Mouse (Mus musculus) neural tube, embryonic 14.5 days (tissue): ENCODE measurements at regions not wholly inside any gene's neighbourhood (a gene's known extent, or its start where the extent isn't known, plus 50 kb on each side); places are given as distances from the start of the nearest gene placed in this dataset.

Experiments used
- ATAC-seq: fragments of 200-750 bp; cut with Nextera tagmentation; 2 replicates; pipeline ENCODE4 v1.8.0; 2017; ENCODE audit warnings: low read depth, mild to moderate bottlenecking, moderate TSS enrichment, moderate library complexity
- H3K27ac ChIP-seq: fragments of 300-500 bp; sonication (generic); 2 replicates; pipeline ENCODE4 v1.5.1; 2014; ENCODE audit warnings: low read depth, mild to moderate bottlenecking, control low read depth, low read length, moderate library complexity, mixed read lengths
- H3K27me3 ChIP-seq: fragments of 300-500 bp; sonication (generic); 2 replicates; pipeline ENCODE4 v1.6.1; 2014; ENCODE audit warnings: low read length; ENCODE audit not compliant: control insufficient read depth, insufficient read depth
- H3K36me3 ChIP-seq: fragments of 300-500 bp; sonication (generic); 2 replicates; pipeline ENCODE4 v1.6.1; 2014; ENCODE audit warnings: low read length, mixed read lengths; ENCODE audit not compliant: control insufficient read depth, insufficient read depth
- H3K4me1 ChIP-seq: fragments of 300-500 bp; sonication (generic); 2 replicates; pipeline ENCODE4 v1.6.1; 2014; ENCODE audit warnings: low read length; ENCODE audit not compliant: control insufficient read depth, insufficient read depth
- H3K4me2 ChIP-seq: fragments of 300-500 bp; sonication (generic); 2 replicates; pipeline ENCODE4 v1.6.1; 2014; ENCODE audit warnings: mild to moderate bottlenecking, low read depth, low read length, control low read depth
- H3K4me3 ChIP-seq: fragments of 300-500 bp; sonication (generic); 2 replicates; pipeline ENCODE4 v1.5.1; 2014; ENCODE audit warnings: low read depth, low read length, control low read depth, mixed read lengths
- H3K9ac ChIP-seq: fragments of 300-500 bp; sonication (generic); replicated peaks from 2 replicates; pipeline ENCODE4 v1.6.1; 2014; ENCODE audit warnings: low read depth, mild to moderate bottlenecking, control low read depth, low read length, mixed read lengths
- H3K9me3 ChIP-seq: fragments of 300-500 bp; sonication (generic); 2 replicates; pipeline ENCODE4 v1.6.1; 2016; ENCODE audit warnings: low read length; ENCODE audit not compliant: control insufficient read depth
- WGBS: fragments of 180-500 bp; shearing (Covaris S2); extraction: QIAGEN DNeasy Blood & Tissue Kit; methylation state at CpG from one replicate; pipeline ENCODE4 v1.1.7; 2014; 5-methylcytosine and 5-hydroxymethylcytosine counted together

- no peak overlapping the region for H3K27ac ChIP-seq
Observed at GRCm38 (mm10) chr14:120127481-120127880, 85.2 kb upstream of the Oxgr1 start.

GRCm38 (mm10) chr14:120134346-120135008 lies 92.2 kb upstream of the Oxgr1 start:
- H3K4me1 ChIP-seq = 0 out of 2 replicates have a peak, but pooled peaks cover 2% of the 10 kb centered on the region
- H3K9me3 ChIP-seq = no peaks in the 10 kb centered on the region
- H3K4me2 ChIP-seq = no peak overlapping the region
- H3K4me3 ChIP-seq = no peak overlapping the region
- no peak overlapping the region for H3K9ac ChIP-seq
- no peak overlapping the region for H3K27ac ChIP-seq
- no peaks in the 10 kb centered on the region for H3K27me3 ChIP-seq
- no peaks in the 10 kb centered on the region for H3K36me3 ChIP-seq
- ATAC-seq = no peak
- 85% methylated on average over 6 of the region's 6 CpGs for WGBS

More at GRCm38 (mm10) chr14:120127481-120127880, 85.2 kb upstream of the Oxgr1 start:
- no peak overlapping the region for H3K4me3 ChIP-seq
- 84% methylated on average over 5 of the region's 5 CpGs for WGBS
- ATAC-seq = no peak
- H3K9me3 ChIP-seq = no peaks in the 10 kb centered on the region; the same call in 1 of the 2 replicates
- H3K9ac ChIP-seq = no peak overlapping the region
- no peak overlapping the region for H3K4me2 ChIP-seq
- no peaks in the 10 kb centered on the region for H3K4me1 ChIP-seq
- no peaks in the 10 kb centered on the region for H3K36me3 ChIP-seq
- no peaks in the 10 kb centered on the region for H3K27me3 ChIP-seq

GRCm38 (mm10) chr14:120135198-120135597 lies 93.0 kb upstream of the Oxgr1 start:
- Histone ChIP-seq H3K36me3 (no peaks in the 10 kb centered on the region), H3K4me2 (no peak overlapping the region), H3K4me3 (no peak overlapping the region), H3K9ac (no peak overlapping the region), H3K27ac (no peak overlapping the region), H3K27me3 (no peaks in the 10 kb centered on the region), H3K9me3 (no peaks in the 10 kb centered on the region), H3K4me1 (0 out of 2 replicates have a peak, but pooled peaks cover 2% of the 10 kb centered on the region)
- ATAC-seq = no peak
- 58% methylated on average over 5 of the region's 5 CpGs for WGBS

GRCm38 (mm10) chr14:120136736-120137135 lies 94.5 kb upstream of the Oxgr1 start:
- H3K27ac ChIP-seq = no peak overlapping the region
- WGBS = 89% methylated on average over 8 of the region's 8 CpGs

DNA sequence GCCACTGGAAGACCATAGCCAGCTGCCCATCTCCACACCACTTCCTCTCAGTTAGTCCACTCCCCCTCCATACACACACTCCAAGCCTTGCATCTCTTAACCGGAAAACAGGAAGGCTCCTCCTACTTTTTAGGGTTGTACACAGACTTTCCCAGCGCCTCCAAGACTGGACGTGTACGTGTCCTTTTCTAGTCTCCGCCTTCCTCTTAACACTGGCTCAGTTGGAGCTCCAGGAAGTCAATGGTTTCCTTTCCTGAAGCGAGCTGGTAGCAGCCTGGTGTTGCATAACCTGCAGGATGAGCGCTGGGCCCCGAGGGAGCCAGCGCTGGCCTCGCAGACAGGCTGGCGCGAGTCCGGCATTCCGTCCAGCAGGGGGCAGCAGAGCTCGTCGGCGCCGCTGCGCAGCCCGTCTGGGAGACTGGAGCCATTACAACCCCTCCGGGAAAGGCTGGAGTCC lies 95.5 kb upstream of the Oxgr1 start:
- no peaks in the 10 kb centered on the region for H3K9me3 ChIP-seq
- H3K27ac ChIP-seq = no peak overlapping the region
- H3K4me1 ChIP-seq = 0 out of 2 replicates have a peak, but pooled peaks cover 2% of the 10 kb centered on the region
- peak overlapping the region; percentile 17; the same call in 1 of the 2 replicates for H3K4me3 ChIP-seq
- peak overlapping the region; percentile 45 for H3K4me2 ChIP-seq
- 2% methylated on average over 21 of the region's 21 CpGs for WGBS
- peak; percentile 96 for ATAC-seq
- no peaks in the 10 kb centered on the region for H3K27me3 ChIP-seq
- H3K36me3 ChIP-seq = no peaks in the 10 kb centered on the region
- no peak overlapping the region for H3K9ac ChIP-seq

More at GRCm38 (mm10) chr14:120136736-120137135, 94.5 kb upstream of the Oxgr1 start:
- no peak overlapping the region for H3K4me2 ChIP-seq
- H3K4me1 ChIP-seq = 0 out of 2 replicates have a peak, but pooled peaks cover 2% of the 10 kb centered on the region
- H3K4me3 ChIP-seq = no peak overlapping the region
- H3K27me3 ChIP-seq = no peaks in the 10 kb centered on the region
- ATAC-seq = no peak
- H3K9me3 ChIP-seq = no peaks in the 10 kb centered on the region
- H3K36me3 ChIP-seq = no peaks in the 10 kb centered on the region
- H3K9ac ChIP-seq = no peak overlapping the region

DNA sequence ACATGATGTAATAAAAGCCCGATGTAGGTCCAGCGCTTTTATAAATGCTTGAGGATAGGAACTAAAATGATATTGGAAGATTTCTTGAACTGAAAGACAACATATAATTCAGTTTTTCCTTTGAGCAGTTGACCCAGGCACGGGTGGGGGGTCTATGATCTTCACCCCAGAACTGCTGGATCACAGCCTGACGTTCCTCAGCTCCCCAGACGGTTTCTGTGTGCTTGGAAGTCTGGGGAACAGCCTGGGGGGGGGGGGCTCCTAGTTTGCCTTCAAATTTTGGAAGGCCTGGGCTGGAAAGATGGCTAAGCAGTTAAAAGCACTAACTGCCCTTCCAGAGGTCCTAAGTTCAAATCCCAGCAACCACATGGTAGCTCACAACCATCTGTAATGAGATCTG lies 96.3 kb upstream of the Oxgr1 start:
- Histone ChIP-seq H3K4me3 (no peak overlapping the region), H3K27me3 (no peaks in the 10 kb centered on the region), H3K27ac (no peak overlapping the region), H3K4me1 (0 out of 2 replicates have a peak, but pooled peaks cover 2% of the 10 kb centered on the region), H3K4me2 (peak overlapping the region; percentile 45; the same call in 1 of the 2 replicates), H3K9me3 (no peaks in the 10 kb centered on the region), H3K9ac (no peak overlapping the region), H3K36me3 (no peaks in the 10 kb centered on the region)
- 79% methylated on average over 5 of the region's 5 CpGs for WGBS
- ATAC-seq = no peak

GRCm38 (mm10) chr14:120139256-120139655 lies 97.0 kb upstream of the Oxgr1 start:
- H3K27me3 ChIP-seq = no peaks in the 10 kb centered on the region
- 93% methylated on average over 14 of the region's 14 CpGs for WGBS
- H3K4me3 ChIP-seq = no peak overlapping the region
- H3K27ac ChIP-seq = no peak overlapping the region
- no peaks in the 10 kb centered on the region for H3K9me3 ChIP-seq
- 0 out of 2 replicates have a peak, but pooled peaks cover 2% of the 10 kb centered on the region for H3K4me1 ChIP-seq
- H3K9ac ChIP-seq = no peak overlapping the region
- no peaks in the 10 kb centered on the region for H3K36me3 ChIP-seq
- H3K4me2 ChIP-seq = no peak overlapping the region
- no peak for ATAC-seq

DNA sequence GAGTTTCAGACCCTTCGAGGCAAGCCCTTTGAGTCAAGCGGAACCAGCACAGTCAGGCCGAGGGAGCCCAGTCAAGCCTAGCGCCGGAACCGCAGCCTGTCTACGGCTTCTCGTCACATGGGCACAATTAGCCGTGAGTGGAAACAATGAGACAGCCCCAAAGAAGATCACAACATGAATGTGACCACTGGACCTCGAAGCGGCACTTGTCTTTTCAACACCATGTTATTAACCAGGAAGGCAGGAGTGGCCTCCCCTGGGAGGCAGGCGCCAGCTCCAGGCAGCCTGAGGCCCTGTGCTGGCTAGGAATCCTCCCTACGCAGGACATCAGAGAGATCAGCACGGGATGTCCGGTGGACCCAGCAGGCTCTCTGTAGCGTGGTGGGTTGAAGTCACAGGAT lies 97.4 kb upstream of the Oxgr1 start:
- H3K4me1 ChIP-seq = 0 out of 2 replicates have a peak, but pooled peaks cover 2% of the 10 kb centered on the region
- no peaks in the 10 kb centered on the region for H3K9me3 ChIP-seq
- no peak overlapping the region for H3K27ac ChIP-seq
- H3K27me3 ChIP-seq = no peaks in the 10 kb centered on the region
- H3K4me2 ChIP-seq = no peak overlapping the region
- ATAC-seq = no peak
- WGBS = 60% methylated on average over 16 of the region's 16 CpGs
- H3K4me3 ChIP-seq = no peak overlapping the region
- no peak overlapping the region for H3K9ac ChIP-seq
- no peaks in the 10 kb centered on the region for H3K36me3 ChIP-seq

GRCm38 (mm10) chr14:120140211-120140610 lies 98.0 kb upstream of the Oxgr1 start:
- Histone ChIP-seq H3K27me3 (no peaks in the 10 kb centered on the region), H3K4me2 (no peak overlapping the region), H3K4me3 (no peak overlapping the region), H3K9ac (no peak overlapping the region), H3K27ac (no peak overlapping the region), H3K36me3 (no peaks in the 10 kb centered on the region), H3K4me1 (0 out of 2 replicates have a peak, but pooled peaks cover 2% of the 10 kb centered on the region), H3K9me3 (no peaks in the 10 kb centered on the region)
- no peak for ATAC-seq
- WGBS = 92% methylated on average over 8 of the region's 8 CpGs
